9 mouse cellular contexts compared by ENCODE assay signal in genomic region chr3:132701368-132701767, GRCm38 (mm10). TPM values are rescaled to one million over a fixed set of nuclear protein-coding genes. Genes with fewer than 3 reads are reported as not detected.
DNase-seq lines count a peak whose midpoint lies in the region; ATAC-seq and TF ChIP-seq lines count a peak whose summit lies in the region.
"Had no signal": no experiment of that assay in that cellular context is flagged by ENCODE, and none has a peak within 500 bp of the region (broad histone marks: within the 10 kb centered on the region; RNA-seq: fewer than 3 reads in every experiment).

No protein-coding gene starts in this region.

- H3K4me3 ChIP-seq in cerebellum, adult 2 months (replicated peaks; ENCODE audit: insufficient read depth, low read depth, low read length) = no peak overlapping the region
- no peak overlapping the region for H3K4me3 ChIP-seq in layer of hippocampus, adult 2 months
- no peak overlapping the region for H3K4me3 ChIP-seq in limb, embryonic 14.5 days (replicated peaks; ENCODE audit: low read length)

- no peaks in the 10 kb centered on the region for H3K9me3 ChIP-seq in limb, embryonic 14.5 days (ENCODE audit: control insufficient read depth, low read length)

- peak; percentile 16; the same call in 1 of the 2 replicates for TF ChIP-seq CTCF in cerebellum, adult 2 months (IDR thresholded peaks at IDR 0.05; ENCODE audit: borderline replicate concordance, insufficient read depth, low read depth, low read length)
- TF ChIP-seq CTCF in layer of hippocampus, adult 2 months (conservative IDR thresholded peaks at IDR 0.05) = peak; percentile 78

- H3K4me2 ChIP-seq in limb, embryonic 14.5 days (replicated peaks; ENCODE audit: low read depth, low read length, severe bottlenecking) = no peak overlapping the region

- no peak for TF ChIP-seq POLR2A in cerebellum, adult 2 months (IDR thresholded peaks at IDR 0.05; ENCODE audit: borderline replicate concordance, insufficient read depth, low read length)
- no peak for TF ChIP-seq POLR2A in limb, embryonic 14.5 days (IDR thresholded peaks at IDR 0.05; ENCODE audit: borderline replicate concordance, extremely low read depth, insufficient read depth, insufficient read length)

- H3K36me3 ChIP-seq in limb, embryonic 14.5 days (ENCODE audit: control insufficient read depth, insufficient read depth, low read length) = peaks cover 12% of the 10 kb centered on the region

- WGBS in cerebellum, adult 2 months = 66% methylated on average over 3 of the region's 3 CpGs
- 68% methylated on average over 3 of the region's 3 CpGs for WGBS in limb, embryonic 14.5 days

- H3K27me3 ChIP-seq in cerebellum, adult 2 months (ENCODE audit: control insufficient read depth, insufficient read depth, low read length) = no peaks in the 10 kb centered on the region
- no peaks in the 10 kb centered on the region for H3K27me3 ChIP-seq in limb, embryonic 14.5 days (ENCODE audit: control insufficient read depth, insufficient read depth, low read length)

- H3K4me1 ChIP-seq in cerebellum, adult 2 months (ENCODE audit: control insufficient read depth, insufficient read depth, low read length) = no peaks in the 10 kb centered on the region
- no peaks in the 10 kb centered on the region for H3K4me1 ChIP-seq in limb, embryonic 14.5 days (ENCODE audit: control insufficient read depth, insufficient read depth, low read length)

- no peak; the same call in 1 of the 2 replicates for ATAC-seq in limb, embryonic 14.5 days (ENCODE audit: low FRiP score, low read depth)

- no peak for DNase-seq in cerebellum, adult 2 months
- DNase-seq in cerebellum, adult 11-12 months = no peak
- DNase-seq in layer of hippocampus, adult 2 months (ENCODE audit: low spot score in 2 of 2) = no peak
- no peak for DNase-seq in layer of hippocampus, adult 9-11 months
- peak; percentile 32 for DNase-seq in Muller cell, postnatal 12 days (ENCODE audit: inconsistent ontology term)
- peak; percentile 46 for DNase-seq in limb, embryonic 14.5 days (ENCODE audit: low spot score)
- DNase-seq in B cell, adult 2 months = no peak
- DNase-seq in heart, adult 18-20 months = no peak
- DNase-seq: lung, adult 2 months had no signal

- H3K27ac ChIP-seq in cerebellum, adult 2 months (ENCODE audit: insufficient read depth, low read length) = no peak overlapping the region
- H3K27ac ChIP-seq in layer of hippocampus, adult 2 months = no peak overlapping the region
- no peak overlapping the region for H3K27ac ChIP-seq in limb, embryonic 14.5 days (replicated peaks; ENCODE audit: low read depth, low read length)

- no peak overlapping the region for H3K9ac ChIP-seq in limb, embryonic 14.5 days (ENCODE audit: low read depth, low read length, severe bottlenecking)

RNA-seq across cellular contexts. Expression of gene Aimp1, which starts 17.2 kb away (rescaled TPM):
- polyA plus RNA-seq in cerebellum, adult 2 months (2012; rRNA removed) = 66.5 and 66.6 TPM in 2 replicates
- 10 to 100 TPM; 62.7 to 63.1 TPM for total RNA-seq in layer of hippocampus, adult 2 months (2021)
- 47.8 and 90.4 TPM in 2 replicates for polyA plus RNA-seq in limb, embryonic 14.5 days (2012; rRNA removed)
- 85.0 and 89.1 TPM in 2 replicates for polyA plus RNA-seq in limb, embryonic 14.5 days (2014; fragmentation: Nextera tagmentation; extraction: Ambion mirVana)
- 10 to 100 TPM; 52.3 to 61.4 TPM for total RNA-seq in heart, adult 18-20 months (2021)

RNA-seq across cellular contexts. Expression of gene Tbck, which starts 17.4 kb away (rescaled TPM):
- polyA plus RNA-seq in cerebellum, adult 2 months (2012; rRNA removed) = 8.6 and 9.0 TPM in 2 replicates
- total RNA-seq in layer of hippocampus, adult 2 months (2021) = 10 to 100 TPM; 34.0 to 36.8 TPM
- 7.4 and 7.9 TPM in 2 replicates for polyA plus RNA-seq in limb, embryonic 14.5 days (2012; rRNA removed)
- 19.1 and 22.1 TPM in 2 replicates for polyA plus RNA-seq in limb, embryonic 14.5 days (2014; fragmentation: Nextera tagmentation; extraction: Ambion mirVana)
- 10 to 100 TPM; 12.8 to 14.4 TPM for total RNA-seq in heart, adult 18-20 months (2021)

Comparison
In these comparisons a context has a peak if more than half of its experiments do, and no peak if none do; other contexts are left out.
1. DNase-seq: peak in Muller cell, postnatal 12 days (single experiment) and limb, embryonic 14.5 days (single experiment); none in cerebellum, adult 2 months (0 of 2), cerebellum, adult 11-12 months (single experiment), layer of hippocampus, adult 2 months (0 of 2), layer of hippocampus, adult 9-11 months (single experiment), B cell, adult 2 months (0 of 2) and heart, adult 18-20 months (0 of 2).